Mouse (Mus musculus) adipocyte (in vitro differentiated cells): ENCODE data around the gene Batf2.
A peak's percentile ranks its signal among the peaks of the same experiment; 100 is the strongest.
"Not testable (repeated sequence)": the region's sequence is repeated elsewhere in the genome, so short reads cannot be mapped to it uniquely, and the experiment has no call there.

Experiments
- DNase-seq: peaks from one replicate; pipeline ENCODE4 v3.0.0-alpha.2; 2016; ENCODE audit warnings: low spot score

Batf2 gene

DNA sequence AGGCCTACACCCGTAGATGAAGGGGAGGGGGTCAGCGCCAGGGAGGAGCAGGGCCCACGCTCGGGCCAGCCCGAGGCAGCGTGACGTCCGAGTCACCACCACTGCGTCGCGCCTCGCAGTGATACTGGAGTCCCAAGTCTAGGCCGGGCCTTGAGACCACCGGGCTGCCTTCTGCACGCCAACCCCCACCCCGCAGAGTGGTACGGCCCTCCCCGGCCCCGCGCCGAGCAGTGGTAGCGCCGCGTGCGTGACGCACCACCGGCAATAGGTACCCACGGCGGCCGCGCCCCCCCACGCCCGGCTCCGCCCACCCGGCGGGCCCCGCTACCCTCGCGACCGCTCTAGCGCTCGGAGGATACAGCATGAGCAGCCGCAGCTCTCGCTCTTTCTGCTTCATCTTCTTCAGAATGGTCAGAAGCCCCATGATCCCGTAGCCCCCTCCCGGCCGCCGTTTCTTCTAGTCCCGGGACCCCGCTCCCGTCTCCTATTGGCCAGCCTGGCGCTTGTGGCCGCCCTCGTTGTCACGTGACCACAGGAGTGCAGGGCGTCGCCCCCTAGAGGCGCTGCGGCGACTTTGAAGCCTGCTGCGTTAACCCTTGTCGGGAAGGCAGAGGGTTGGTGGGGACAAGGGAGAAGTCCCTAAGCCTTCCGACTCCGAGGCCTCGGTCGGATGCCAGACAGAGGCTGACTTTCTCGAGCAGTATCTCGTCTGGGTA is at the start of gene Batf2:
Batf2 (plus strand) TSS at position 306 of the 716 bp plus-strand sequence.
- peak; percentile 96 for DNase-seq

DNA sequence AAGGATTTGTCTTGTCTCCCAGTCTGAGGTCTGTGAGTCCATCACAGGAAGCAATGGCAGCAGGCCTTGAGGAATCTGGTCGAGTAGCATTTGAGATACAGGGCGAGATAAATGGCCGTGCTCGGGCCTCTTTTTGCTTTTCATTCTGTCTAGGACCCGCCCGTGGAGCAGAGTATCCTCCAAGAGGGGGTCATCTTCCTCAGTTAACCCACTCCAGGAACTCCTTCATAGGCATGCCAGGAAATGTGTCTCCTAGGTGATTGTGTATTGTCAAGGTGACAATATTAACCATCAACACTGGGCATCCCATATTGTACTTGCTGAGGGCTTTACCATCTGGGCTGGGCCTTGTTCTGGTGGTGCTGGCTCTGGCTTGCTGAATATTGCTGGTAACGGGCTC is 46.7 kb upstream of the Batf2 start, which contains the start of gene AC131692.1:
AC131692.1 (plus strand) TSS at position 301 of the 400 bp plus-strand sequence.
- no peak for DNase-seq

DNA sequence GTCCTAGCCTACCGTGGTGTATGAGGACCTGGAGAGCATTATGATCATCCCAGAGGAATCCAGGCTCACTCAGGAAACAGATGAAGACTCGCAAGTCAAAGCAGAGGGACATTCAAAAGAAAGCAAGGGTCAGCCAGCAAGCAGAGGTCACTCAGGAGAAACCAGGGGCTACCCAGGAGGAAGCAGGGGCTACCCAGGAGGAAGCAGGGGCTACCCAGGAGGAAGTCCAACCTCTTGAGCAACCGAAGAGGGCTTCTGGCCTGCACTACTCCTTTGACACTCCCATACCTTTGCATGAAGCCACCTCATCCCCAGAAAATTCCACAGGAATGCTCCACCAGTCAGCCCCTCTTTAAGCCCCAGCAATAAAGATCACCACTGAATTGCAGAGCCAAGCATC is 42.9 kb upstream of the Batf2 start:
- DNase-seq: no peak

- no peak for DNase-seq
These were observed 39.6 kb upstream of the Batf2 start for GRCm38 (mm10) chr19:6101186-6101585.

GRCm38 (mm10) chr19:6102169-6102853 is 38.5 kb upstream of the Batf2 start:
- DNase-seq: no peak

GRCm38 (mm10) chr19:6104476-6104875 is 36.3 kb upstream of the Batf2 start:
- DNase-seq: no peak

- DNase-seq: no peak
These were observed 35.2 kb upstream of the Batf2 start, which contains the start of gene Naaladl1 for GRCm38 (mm10) chr19:6105586-6105985. Gene Naaladl1, plus strand, starts transcription at chr19:6105782.

- no peak for DNase-seq
These were observed 27.7 kb upstream of the Batf2 start for GRCm38 (mm10) chr19:6113116-6113515.

DNA sequence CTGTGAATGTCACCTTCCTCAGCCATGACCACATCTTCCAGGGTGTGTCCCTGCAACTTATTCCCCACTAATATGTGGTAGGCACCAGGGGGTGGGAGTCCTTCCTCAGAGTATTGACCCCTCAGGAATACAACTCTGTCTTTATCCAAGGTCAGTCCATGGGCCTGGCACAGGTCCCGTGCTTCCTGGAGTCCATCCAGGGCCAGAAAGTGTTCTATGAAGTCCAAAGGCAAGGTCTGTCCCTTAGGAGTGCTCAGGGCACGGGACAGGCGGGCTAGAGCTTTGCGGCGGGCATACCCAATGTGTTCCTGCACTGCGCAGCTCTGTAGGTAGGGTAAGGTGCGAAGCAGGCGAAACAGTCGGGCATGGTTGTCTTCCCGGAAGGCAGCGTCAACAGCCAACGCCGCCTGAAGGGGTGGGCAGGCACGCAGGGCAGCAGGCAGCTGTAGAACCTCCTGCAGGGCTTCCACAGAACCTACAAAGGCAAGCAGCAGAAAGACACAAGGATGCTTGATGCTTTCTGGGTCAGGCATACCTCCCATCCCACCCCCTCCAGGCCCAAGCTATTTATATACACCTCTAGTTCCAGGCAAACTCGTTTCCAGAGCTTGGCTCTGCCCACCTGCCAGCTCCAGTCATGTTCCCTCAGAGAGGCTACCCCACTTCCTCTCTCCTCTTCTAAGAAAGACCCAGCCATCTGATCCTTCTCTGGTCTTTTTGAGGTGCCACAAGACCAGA is 24.5 kb upstream of the Batf2 start:
- no peak for DNase-seq

GRCm38 (mm10) chr19:6117346-6117985 is 23.3 kb upstream of the Batf2 start:
- DNase-seq: peak; percentile 26

DNA sequence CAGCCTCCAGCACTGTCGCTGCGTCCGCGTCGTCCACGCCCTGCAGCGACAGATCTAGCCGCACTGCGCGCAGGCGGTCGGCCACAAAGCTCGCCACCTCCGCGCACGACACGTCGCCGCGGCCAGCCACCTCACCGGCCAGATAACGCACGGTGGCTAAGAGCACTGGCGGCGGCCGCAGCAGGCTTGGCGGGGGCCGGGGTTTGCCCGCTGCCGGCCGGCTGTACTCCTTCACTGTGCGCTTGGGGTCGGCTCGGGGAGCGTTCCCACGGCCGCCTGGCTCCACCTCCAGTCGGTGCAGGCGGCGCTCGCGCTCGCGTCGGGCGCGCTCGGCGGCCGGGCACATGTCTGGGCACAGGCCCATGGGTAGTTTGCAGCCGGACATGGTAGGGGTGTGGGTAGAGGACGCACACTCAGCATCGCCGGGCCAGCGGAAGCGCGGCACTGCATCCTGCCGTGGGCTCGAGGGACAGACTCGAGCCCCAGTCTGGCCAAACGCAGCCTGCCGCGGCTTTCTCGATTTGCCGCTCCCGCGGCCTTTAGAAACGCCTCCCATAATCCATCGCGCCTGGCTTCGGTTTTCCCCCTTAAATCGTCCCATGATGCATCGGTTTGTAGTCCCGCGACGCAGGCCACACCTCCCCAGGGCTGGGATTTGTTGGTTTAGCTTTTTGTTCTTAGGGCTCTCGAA is 22.7 kb upstream of the Batf2 start, which contains the start of gene Sac3d1:
Sac3d1 (minus strand) TSS at position 665 of the 691 bp plus-strand sequence.
- peak; percentile 96 for DNase-seq

- DNase-seq: no peak
These were observed 22.1 kb upstream of the Batf2 start for GRCm38 (mm10) chr19:6118677-6119185.

- no peak for DNase-seq
These were observed 19.0 kb upstream of the Batf2 start for GRCm38 (mm10) chr19:6121761-6122160.

GRCm38 (mm10) chr19:6123330-6123729 is 17.5 kb upstream of the Batf2 start:
- DNase-seq: peak; percentile 69

GRCm38 (mm10) chr19:6124898-6125297 is 15.9 kb upstream of the Batf2 start:
- DNase-seq: peak; percentile 55

DNA sequence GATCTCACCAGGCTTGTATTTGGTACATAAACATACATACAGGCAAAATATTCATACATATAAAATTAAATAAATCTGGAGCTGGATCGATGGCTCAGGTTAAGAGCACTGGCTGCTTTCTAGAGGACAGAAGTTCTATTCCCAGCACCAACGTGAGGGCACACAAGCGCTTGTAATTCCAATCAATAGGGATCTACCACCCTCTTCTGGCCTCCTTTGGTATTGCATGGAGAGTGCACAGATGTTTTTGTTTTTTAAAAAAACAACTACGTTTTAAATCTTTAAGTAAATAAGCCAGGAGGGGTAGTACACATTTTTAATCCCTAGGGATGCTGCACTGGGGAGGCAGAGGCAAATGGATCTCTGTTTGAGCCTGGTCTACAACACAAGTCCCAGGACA is 14.5 kb upstream of the Batf2 start:
- peak; percentile 81 for DNase-seq

- DNase-seq: no peak
These were observed 13.8 kb upstream of the Batf2 start for GRCm38 (mm10) chr19:6126789-6127580.

DNA sequence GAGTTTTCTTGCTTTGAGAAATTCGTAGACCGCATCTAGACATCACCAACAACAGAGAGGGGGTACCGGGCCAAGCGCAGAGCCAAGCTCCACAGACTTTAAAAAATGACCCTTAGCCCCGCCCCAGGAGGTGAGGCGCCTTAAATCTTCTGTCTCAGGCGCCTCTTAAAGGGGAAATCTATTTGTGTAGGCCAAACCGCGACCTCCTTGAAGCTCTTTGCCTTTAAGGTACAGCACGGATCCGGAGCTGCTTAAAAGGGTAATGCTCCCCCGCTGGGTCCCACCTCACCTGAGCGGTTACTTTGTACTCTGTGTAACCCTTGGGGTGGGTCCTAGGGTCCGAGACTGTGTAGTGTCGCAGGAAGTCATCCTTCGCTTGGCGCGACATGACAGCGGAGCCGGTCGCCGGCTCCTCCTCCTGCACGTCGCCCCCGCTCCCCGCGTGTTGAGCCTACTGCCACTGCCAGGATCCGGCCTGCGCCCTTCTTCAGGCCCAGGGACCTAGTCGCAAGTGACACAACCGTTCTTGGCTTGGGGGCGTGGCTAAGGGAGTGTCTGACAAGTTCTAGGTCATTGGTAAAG is 12.9 kb upstream of the Batf2 start, which contains the start of gene Snx15:
Snx15 (minus strand) TSS at position 545 of the 582 bp plus-strand sequence.
- DNase-seq: peak; percentile 99

DNA sequence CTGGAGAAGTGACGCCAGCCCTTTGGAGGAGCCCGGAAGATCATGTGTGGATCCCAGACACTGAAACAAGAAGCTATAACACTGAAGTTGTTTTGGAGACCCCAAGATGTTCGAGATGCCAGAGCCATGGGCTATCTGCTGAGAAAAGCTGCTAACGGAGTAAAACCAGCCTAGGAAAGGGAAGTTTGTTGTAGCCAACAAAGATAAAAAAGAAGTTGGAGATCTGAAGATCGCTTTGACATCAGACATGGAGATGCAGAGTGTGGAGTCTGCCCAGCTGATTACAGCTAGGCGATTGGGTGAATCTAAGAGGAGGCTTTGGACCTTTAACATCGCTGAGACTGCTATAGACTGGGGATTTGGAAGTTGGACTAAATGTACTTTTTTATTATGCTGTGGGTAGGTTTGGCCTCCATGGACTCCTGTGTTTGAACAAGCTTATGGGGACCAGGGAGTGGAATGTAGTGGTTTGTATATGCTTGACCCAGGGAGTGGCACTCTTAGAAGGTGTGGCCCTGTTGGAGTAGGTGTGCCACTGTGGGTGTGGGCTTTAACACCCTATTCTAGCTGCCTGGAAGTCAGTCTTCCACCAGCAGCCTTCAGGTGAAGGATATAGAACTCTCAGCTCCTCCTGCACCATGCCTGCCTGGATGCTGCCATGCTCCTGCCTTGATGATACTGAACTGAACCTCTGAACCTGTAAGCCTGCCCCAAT is 10.2 kb upstream of the Batf2 start:
- not testable (repeated sequence) for DNase-seq
